Mouse (Mus musculus): Measurements from ENCODE around the gene Lyl1.

The Lyl1 gene

DNA sequence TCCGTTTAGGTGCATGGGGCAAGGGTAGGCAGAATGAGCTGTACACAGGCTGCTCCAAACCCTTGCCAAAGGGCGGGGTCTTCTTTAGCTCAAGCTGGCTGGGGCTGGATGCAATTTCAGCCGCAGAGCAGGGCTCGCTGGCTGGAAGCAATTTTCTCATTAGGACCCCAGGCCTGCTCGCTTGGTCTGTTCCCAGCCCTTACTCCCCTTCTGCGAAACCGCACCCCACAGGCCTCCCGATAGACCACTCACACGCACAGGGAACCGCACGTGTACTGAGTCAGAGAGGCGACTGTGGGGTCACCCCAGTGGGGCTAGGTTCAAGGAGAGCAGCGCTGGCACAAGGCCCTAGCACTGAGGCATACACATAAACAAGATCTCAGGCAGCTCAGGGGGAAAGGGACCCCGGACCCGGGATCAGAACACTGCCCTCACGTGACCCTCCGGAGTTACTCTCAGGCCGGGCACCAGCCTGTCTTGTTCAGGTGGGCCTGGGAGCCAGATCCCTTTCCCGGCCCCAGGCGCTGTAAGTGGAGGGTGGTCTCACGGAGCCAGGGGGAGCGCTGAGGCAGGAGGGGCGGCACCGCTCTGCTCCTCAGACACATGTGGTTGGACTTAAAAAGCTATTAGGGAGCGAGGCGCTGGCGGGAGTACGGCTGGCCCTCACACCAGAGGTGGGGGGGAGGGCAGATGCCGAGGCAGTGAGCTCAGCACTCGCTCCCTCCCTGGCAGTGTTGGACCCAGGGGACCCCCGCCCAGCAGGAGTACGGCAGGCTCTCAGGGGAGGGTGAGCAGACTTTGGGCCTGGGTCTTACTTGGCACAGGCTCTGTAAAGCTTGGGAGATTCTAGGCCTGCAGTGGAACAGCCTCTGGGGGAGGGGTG, 41.2 kb downstream of the Lyl1 start:
- peak; percentile 94 for DNase-seq (ENCODE audit: low read depth, low spot score)

DNA sequence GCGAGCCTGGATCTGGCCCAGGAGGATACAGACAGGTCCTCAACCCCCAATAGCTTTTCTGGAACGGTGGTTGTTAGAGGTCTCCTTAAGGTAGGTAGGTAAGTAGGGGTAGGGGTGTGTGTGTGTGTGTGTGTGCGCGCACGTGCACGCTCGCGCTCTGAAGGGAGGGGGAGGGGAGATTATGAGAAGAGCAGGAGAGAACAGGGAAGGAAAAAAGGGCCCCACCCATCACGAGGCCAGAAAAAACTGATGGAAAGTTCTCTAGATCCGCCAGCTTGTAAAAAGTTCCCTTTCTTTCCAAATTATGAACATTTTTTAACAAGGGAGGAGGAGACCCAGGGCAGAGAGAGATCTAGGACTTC, 41.8 kb downstream of the Lyl1 start:
- no peak for DNase-seq (ENCODE audit: low read depth, low spot score)

DNA sequence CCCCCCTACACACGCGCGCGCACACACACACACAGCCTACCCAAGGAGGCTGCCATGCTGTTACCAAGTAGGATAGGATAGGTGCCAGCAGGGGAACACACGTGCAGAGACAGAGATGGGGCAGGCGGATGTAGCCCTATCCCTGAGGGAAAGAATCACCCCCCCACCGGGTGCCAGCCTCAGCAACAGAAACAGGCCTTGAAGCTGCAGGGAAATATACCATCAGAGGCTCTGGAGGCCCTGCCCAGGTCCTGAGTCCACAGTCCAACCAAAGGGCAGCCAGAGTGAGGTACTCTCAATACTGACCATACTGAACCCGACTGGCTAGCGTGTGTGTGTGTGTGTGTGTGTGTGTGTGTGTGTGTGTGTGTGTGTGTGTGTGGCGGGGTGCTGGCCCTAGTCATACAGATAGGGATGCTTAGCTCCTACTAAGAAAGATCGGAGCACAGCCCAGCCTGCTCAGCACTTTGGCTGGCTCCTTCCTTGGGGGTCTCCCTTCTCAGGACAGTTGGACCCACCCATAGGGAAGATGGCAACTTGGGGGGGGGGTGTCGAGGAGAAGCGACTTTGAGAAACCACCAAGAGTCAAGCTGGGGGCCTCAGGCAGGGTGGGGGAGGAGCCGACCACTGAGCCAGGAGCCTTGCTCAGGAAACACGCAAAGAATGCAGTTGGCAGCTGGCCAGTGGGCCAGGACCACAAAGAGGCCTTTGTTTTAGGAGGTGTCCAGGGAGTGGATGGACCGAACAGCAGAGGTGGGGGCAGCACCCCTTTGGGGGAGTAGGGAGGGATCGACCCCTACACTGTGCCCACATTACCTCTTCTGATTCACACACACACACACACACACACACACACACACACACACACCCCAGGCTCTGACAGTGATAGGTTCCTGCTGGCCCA, 42.5 kb downstream of the Lyl1 start:
- DNase-seq (ENCODE audit: low read depth, low spot score), result peak; percentile 95

DNA sequence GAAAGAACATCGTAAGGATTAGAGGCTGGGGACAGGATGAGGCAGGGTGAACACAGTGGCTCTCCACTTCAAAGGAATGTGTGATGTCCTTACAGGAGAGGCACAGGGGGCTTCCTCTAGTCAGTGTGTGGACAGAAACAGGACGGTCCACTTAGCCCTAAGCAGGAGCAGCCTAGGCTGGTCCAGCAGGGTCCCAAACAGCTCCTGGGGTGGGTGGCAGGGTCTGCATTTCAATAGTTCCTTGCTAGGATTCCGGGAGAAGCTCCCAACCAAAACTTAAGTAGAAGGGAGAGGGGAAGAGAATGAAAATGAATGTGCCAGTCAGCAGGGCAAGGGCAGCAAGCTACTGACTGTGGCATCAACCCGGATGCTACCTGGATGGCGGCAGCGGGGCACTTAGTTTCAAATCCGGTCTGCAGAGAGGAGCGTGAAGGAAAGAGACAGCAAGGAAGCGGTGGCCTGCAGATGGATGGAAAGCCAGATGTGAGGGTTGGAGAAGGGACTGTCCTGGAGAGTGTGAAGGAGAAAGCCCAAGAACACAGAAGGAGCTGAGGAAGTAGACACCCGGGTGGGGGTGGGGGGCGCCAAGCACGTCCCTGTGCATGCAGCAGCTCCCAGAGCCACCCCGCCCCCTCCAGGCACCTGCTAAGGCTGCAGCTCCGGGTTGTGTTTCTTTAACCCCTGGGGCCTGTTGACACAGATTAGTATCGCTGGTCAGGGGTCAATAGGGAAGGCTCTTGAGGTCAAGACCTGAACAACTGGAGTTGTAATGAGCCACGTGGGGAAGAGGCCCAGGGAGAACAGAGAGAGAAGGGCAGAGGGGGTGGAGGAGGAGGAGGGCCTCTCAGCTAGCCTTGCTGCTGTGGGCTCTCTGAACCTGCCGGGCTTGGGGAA, 44.0 kb downstream of the Lyl1 start:
- DNase-seq (ENCODE audit: low read depth, low spot score), result peak; percentile 47

DNA sequence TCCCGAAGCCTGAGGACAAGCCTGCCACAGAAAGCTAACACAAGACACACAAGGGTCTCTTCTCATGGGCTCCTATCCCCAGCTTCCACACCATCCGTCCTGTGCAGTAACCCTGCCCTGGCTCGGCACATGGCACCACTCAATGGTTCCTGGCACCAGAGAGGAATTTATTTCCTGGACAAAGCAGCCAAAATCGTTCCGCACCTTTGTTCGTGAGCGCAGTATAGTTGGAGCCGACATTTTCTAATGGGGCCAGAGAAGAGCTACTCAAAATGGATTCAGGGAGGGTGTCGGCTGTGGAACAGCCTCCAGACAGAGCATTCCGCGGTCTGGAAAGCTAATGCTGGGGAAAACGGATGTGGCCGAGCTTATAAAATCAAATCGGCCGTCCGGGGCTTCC, 48.3 kb downstream of the Lyl1 start:
- DNase-seq (ENCODE audit: low read depth, low spot score), result no peak

DNA sequence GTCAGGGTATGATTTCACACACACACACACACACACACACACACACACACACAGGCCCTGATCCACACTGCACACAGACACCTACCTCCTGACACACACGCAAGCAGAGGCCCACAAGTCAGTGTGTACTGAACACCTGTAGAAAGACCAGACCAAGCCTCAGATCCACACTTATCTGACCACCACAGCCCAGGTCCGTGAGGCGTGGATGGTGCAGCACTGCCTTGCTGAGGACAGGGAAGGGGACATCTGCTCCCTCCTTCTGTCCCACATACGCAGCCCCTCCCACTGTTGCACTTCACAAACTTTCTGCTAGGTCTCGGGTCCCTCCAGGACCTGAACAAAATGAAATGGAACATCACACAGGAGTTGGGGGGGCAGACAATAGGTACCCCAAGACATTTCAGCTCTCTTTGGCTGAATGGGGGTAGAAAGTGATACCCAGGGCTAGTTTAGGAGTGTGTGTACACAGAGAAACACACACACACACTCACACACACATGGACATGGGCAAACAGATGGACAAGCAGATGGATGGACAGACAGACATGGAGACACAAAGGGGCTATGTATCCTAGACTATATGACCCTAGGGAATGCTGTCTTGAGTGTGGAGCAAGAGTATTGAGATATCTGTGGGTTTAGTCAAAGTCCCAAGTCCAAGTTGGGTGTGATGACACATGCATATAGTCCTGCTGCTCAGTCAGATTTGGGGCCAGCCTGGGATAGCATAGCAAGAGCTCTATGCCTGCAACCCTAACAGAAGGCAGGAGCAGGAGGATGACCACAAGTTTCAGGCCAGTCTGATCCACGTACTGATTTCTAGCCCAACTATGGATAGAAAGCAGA, 51.7 kb downstream of the Lyl1 start:
- DNase-seq (ENCODE audit: low read depth, low spot score), result no peak

Measured in forelimb bud, embryonic 11.5 days (tissue).